Mouse (Mus musculus) embryonic fibroblast, embryonic 13.5 days (primary cell): ENCODE data around the gene Cmtm8.

Experiments used
- CTCF ChIP-seq: IDR thresholded peaks from 2 replicates; pipeline ENCODE4 v1.5.1; 2011; ENCODE audit warnings: mild to moderate bottlenecking, control low read depth, low read length, moderate library complexity, borderline replicate concordance; ENCODE audit not compliant: insufficient read depth
- POLR2A ChIP-seq: IDR thresholded peaks from 2 replicates; pipeline ENCODE4 v1.6.1; 2011; ENCODE audit warnings: low read depth, mild to moderate bottlenecking, control low read depth, low read length, moderate library complexity

- no peak for TF ChIP-seq CTCF
- TF ChIP-seq POLR2A, result no peak
Measured at GRCm38 (mm10) chr9:114747466-114747865, 96.5 kb downstream of the Cmtm8 start.
